Mouse (Mus musculus) brain, embryonic 14.5 days (tissue): ENCODE data around the gene Hoxd3.

ENCODE experiments used
- CTCF ChIP-seq: fragments of 200-500 bp; IDR thresholded peaks from 2 replicates; pipeline ENCODE4 v1.5.1; 2012; ENCODE audit warnings: inconsistent platforms, mild to moderate bottlenecking, moderate library complexity, borderline replicate concordance; ENCODE audit not compliant: insufficient read depth, insufficient read length; ENCODE audit errors: extremely low read depth
- POLR2A ChIP-seq: fragments of 200-500 bp; IDR thresholded peaks from 2 replicates; pipeline ENCODE4 v1.6.1; 2012; ENCODE audit warnings: mild to moderate bottlenecking, inconsistent platforms, borderline replicate concordance; ENCODE audit not compliant: poor library complexity, insufficient read depth, insufficient read length, severe bottlenecking; ENCODE audit errors: extremely low read depth

DNA sequence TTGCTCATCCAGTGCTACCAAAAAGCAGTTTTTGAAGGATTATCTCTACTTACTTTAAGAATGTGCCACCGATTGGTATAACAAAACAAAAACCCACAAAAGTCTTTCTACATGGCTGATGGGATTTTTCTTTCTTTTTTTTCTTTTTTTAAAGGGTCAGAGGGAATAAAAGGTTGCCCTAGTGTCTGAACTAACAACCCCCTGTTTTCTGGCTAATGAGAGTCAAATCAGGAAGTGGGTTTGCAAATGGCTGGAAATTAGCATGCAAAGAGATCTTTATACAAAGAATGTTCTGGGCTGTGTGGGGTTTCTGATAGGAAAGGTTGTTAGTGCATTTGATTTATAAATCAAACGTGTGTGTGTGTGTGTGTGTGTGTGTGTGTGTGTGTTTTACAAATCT is 8.7 kb downstream of the Hoxd3 start:
- TF ChIP-seq POLR2A (no peak), CTCF (no peak)
